Mouse (Mus musculus): ENCODE measurements around the gene Col9a1. TPM values are rescaled to one million over a fixed set of nuclear protein-coding genes. Genes with fewer than 3 reads are reported as not detected.

The Col9a1 gene
- polyA plus RNA-seq, 1 experiment: 0.56 TPM

GRCm38 (mm10) chr1:24171898-24172297 is 5.5 kb upstream of the Col9a1 start:
- TF ChIP-seq CTCF (IDR thresholded peaks at IDR 0.05; ENCODE audit: extremely low read depth, insufficient read depth, low read length) (no peak), POLR2A (IDR thresholded peaks at IDR 0.05; ENCODE audit: extremely low read depth, insufficient read depth, low read length) (no peak)
- Histone ChIP-seq H3K4me3 (ENCODE audit: insufficient read depth, low read length) (no peak overlapping the region), H3K27ac (ENCODE audit: insufficient read depth, low read length) (no peak overlapping the region), H3K4me1 (ENCODE audit: control insufficient read depth, insufficient read depth, low read length) (peaks cover 1% of the 10 kb centered on the region)

- Histone ChIP-seq H3K4me3 (ENCODE audit: insufficient read depth, low read length) (no peak overlapping the region), H3K4me1 (ENCODE audit: control insufficient read depth, insufficient read depth, low read length) (peaks cover 1% of the 10 kb centered on the region), H3K27ac (ENCODE audit: insufficient read depth, low read length) (no peak overlapping the region)
- TF ChIP-seq POLR2A (IDR thresholded peaks at IDR 0.05; ENCODE audit: extremely low read depth, insufficient read depth, low read length) (no peak), CTCF (IDR thresholded peaks at IDR 0.05; ENCODE audit: extremely low read depth, insufficient read depth, low read length) (no peak)
Measured at GRCm38 (mm10) chr1:24172656-24173055, 4.8 kb upstream of the Col9a1 start.

GRCm38 (mm10) chr1:24175761-24176160 is 1.6 kb upstream of the Col9a1 start:
- peaks cover 1% of the 10 kb centered on the region for H3K4me1 ChIP-seq (ENCODE audit: control insufficient read depth, insufficient read depth, low read length)
- no peak for TF ChIP-seq POLR2A (IDR thresholded peaks at IDR 0.05; ENCODE audit: extremely low read depth, insufficient read depth, low read length)
- TF ChIP-seq CTCF (IDR thresholded peaks at IDR 0.05; ENCODE audit: extremely low read depth, insufficient read depth, low read length): no peak
- H3K27ac ChIP-seq (ENCODE audit: insufficient read depth, low read length): no peak overlapping the region
- no peak overlapping the region for H3K4me3 ChIP-seq (ENCODE audit: insufficient read depth, low read length)

- Histone ChIP-seq H3K4me3 (ENCODE audit: insufficient read depth, low read length) (no peak overlapping the region), H3K27ac (ENCODE audit: insufficient read depth, low read length) (no peak overlapping the region), H3K4me1 (ENCODE audit: control insufficient read depth, insufficient read depth, low read length) (no peaks in the 10 kb centered on the region)
- TF ChIP-seq CTCF (IDR thresholded peaks at IDR 0.05; ENCODE audit: extremely low read depth, insufficient read depth, low read length): no peak
- TF ChIP-seq POLR2A (IDR thresholded peaks at IDR 0.05; ENCODE audit: extremely low read depth, insufficient read depth, low read length): no peak
Measured at GRCm38 (mm10) chr1:24179856-24180255, 2.4 kb downstream of the Col9a1 start.

GRCm38 (mm10) chr1:24184981-24185380 is 7.6 kb downstream of the Col9a1 start:
- TF ChIP-seq POLR2A (IDR thresholded peaks at IDR 0.05; ENCODE audit: extremely low read depth, insufficient read depth, low read length): no peak
- TF ChIP-seq CTCF (IDR thresholded peaks at IDR 0.05; ENCODE audit: extremely low read depth, insufficient read depth, low read length): no peak
- Histone ChIP-seq H3K4me3 (ENCODE audit: insufficient read depth, low read length) (no peak overlapping the region), H3K27ac (ENCODE audit: insufficient read depth, low read length) (no peak overlapping the region), H3K4me1 (ENCODE audit: control insufficient read depth, insufficient read depth, low read length) (no peaks in the 10 kb centered on the region)

- TF ChIP-seq POLR2A (IDR thresholded peaks at IDR 0.05; ENCODE audit: extremely low read depth, insufficient read depth, low read length): no peak
- TF ChIP-seq CTCF (IDR thresholded peaks at IDR 0.05; ENCODE audit: extremely low read depth, insufficient read depth, low read length): no peak
- H3K27ac ChIP-seq (ENCODE audit: insufficient read depth, low read length): no peak overlapping the region
- H3K4me1 ChIP-seq (ENCODE audit: control insufficient read depth, insufficient read depth, low read length): no peaks in the 10 kb centered on the region
- H3K4me3 ChIP-seq (ENCODE audit: insufficient read depth, low read length): no peak overlapping the region
Measured at GRCm38 (mm10) chr1:24186964-24187363, 9.6 kb downstream of the Col9a1 start.

- TF ChIP-seq POLR2A (IDR thresholded peaks at IDR 0.05; ENCODE audit: extremely low read depth, insufficient read depth, low read length) (no peak), CTCF (IDR thresholded peaks at IDR 0.05; ENCODE audit: extremely low read depth, insufficient read depth, low read length) (no peak)
- no peaks in the 10 kb centered on the region for H3K4me1 ChIP-seq (ENCODE audit: control insufficient read depth, insufficient read depth, low read length)
- H3K4me3 ChIP-seq (ENCODE audit: insufficient read depth, low read length): no peak overlapping the region
- H3K27ac ChIP-seq (ENCODE audit: insufficient read depth, low read length): no peak overlapping the region
Measured at GRCm38 (mm10) chr1:24191668-24192067, 14.3 kb downstream of the Col9a1 start.

GRCm38 (mm10) chr1:24194111-24194510 is 16.7 kb downstream of the Col9a1 start:
- H3K4me1 ChIP-seq (ENCODE audit: control insufficient read depth, insufficient read depth, low read length): no peaks in the 10 kb centered on the region
- H3K27ac ChIP-seq (ENCODE audit: insufficient read depth, low read length): no peak overlapping the region
- no peak overlapping the region for H3K4me3 ChIP-seq (ENCODE audit: insufficient read depth, low read length)
- TF ChIP-seq CTCF (IDR thresholded peaks at IDR 0.05; ENCODE audit: extremely low read depth, insufficient read depth, low read length) (no peak), POLR2A (IDR thresholded peaks at IDR 0.05; ENCODE audit: extremely low read depth, insufficient read depth, low read length) (no peak)

- Histone ChIP-seq H3K4me3 (ENCODE audit: insufficient read depth, low read length) (no peak overlapping the region), H3K27ac (ENCODE audit: insufficient read depth, low read length) (no peak overlapping the region), H3K4me1 (ENCODE audit: control insufficient read depth, insufficient read depth, low read length) (no peaks in the 10 kb centered on the region)
- TF ChIP-seq CTCF (IDR thresholded peaks at IDR 0.05; ENCODE audit: extremely low read depth, insufficient read depth, low read length) (no peak), POLR2A (IDR thresholded peaks at IDR 0.05; ENCODE audit: extremely low read depth, insufficient read depth, low read length) (no peak)
Measured at GRCm38 (mm10) chr1:24195070-24195840, 17.8 kb downstream of the Col9a1 start.

GRCm38 (mm10) chr1:24195951-24196517 is 18.6 kb downstream of the Col9a1 start:
- Histone ChIP-seq H3K4me1 (ENCODE audit: control insufficient read depth, insufficient read depth, low read length) (no peaks in the 10 kb centered on the region), H3K4me3 (ENCODE audit: insufficient read depth, low read length) (no peak overlapping the region), H3K27ac (ENCODE audit: insufficient read depth, low read length) (no peak overlapping the region)
- TF ChIP-seq CTCF (IDR thresholded peaks at IDR 0.05; ENCODE audit: extremely low read depth, insufficient read depth, low read length): no peak
- no peak for TF ChIP-seq POLR2A (IDR thresholded peaks at IDR 0.05; ENCODE audit: extremely low read depth, insufficient read depth, low read length)
